Mouse (Mus musculus): Measurements from ENCODE around the gene Rbm8a.

DNA sequence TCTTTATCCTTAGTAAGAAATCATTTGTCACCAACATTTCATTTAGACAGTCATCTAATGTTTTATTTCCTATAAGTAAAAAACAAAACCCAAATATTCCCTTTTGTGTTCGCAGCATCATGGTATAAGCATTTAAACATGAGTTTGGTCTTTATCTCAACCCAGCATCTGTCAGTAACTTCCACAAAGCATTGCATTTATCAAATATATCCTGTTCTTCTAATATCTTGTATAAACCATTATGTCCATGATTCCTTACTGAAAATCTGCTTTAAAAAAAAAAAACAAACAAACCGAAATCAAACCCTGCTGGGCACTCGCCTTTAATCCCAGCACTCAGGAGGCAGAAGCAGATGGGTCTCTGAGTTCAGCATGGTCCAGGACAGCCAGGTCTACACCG lies 23.1 kb upstream of the Rbm8a start:
- no peak for TF ChIP-seq CTCF (IDR thresholded peaks at IDR 0.05; ENCODE audit: borderline replicate concordance, control insufficient read depth, extremely low read depth, insufficient read depth, low read length, poor library complexity)
- no peak for TF ChIP-seq POLR2A (IDR thresholded peaks at IDR 0.05; ENCODE audit: control insufficient read depth, extremely low read depth, insufficient read depth, low read length, poor library complexity)
